ENCODE assay signal across 7 mouse cellular contexts in the genomic region with DNA sequence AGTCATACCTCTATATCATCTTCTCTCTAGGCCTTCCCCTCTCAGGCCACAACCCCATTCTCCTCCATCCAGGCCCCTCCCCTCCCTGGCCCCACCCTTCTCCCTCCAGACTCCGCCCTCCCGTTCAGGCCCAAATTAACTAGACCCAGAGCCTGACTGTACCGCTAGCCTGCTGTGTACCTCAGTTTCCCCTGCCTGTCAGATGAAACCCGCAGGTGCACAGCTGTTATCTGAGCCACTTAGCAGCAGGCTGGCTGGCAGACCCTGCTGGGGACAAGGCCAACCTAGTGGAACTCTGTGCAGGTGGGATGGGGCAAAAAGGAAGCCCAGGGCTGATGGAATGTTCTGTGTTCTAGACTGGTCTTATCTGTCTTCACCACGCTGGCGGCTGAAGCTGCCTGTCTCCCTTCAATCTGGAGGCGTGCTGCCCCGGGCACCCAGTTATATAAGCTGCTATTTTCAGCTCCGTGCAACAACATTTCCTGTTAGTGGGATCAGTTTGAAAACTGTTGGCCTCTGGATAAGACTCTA. TPM values are rescaled to one million over a fixed set of nuclear protein-coding genes. Genes with fewer than 3 reads are reported as not detected.
DNase-seq lines count a peak whose midpoint lies in the region; ATAC-seq and TF ChIP-seq lines count a peak whose summit lies in the region.

No protein-coding gene starts in this region.

- peak overlapping the region; percentile 69 for H3K4me3 ChIP-seq in erythroblast, embryonic 14.5 days (replicated peaks)
- peak overlapping the region; percentile 49 to 55 for H3K4me3 ChIP-seq in liver, embryonic 14.5 days (ENCODE audit: insufficient read depth in 1 of 2, low read depth in 2 of 2, low read length in 2 of 2)
- no peak overlapping the region for H3K4me3 ChIP-seq in stomach, postnatal 0 days (ENCODE audit: low read depth, low read length)
- H3K4me3 ChIP-seq in left cerebral cortex, adult 2 months: no peak overlapping the region

- peaks cover 64% of the 10 kb centered on the region for H3K27me3 ChIP-seq in erythroblast, embryonic 14.5 days (ENCODE audit: control insufficient read depth)
- peaks cover 41% of the 10 kb centered on the region for H3K27me3 ChIP-seq in liver, embryonic 14.5 days (ENCODE audit: control insufficient read depth, insufficient read depth, low read length)
- peaks cover 8% of the 10 kb centered on the region for H3K27me3 ChIP-seq in stomach, postnatal 0 days (ENCODE audit: control insufficient read depth, insufficient read depth, low read length)

- peaks cover 17% of the 10 kb centered on the region for H3K9me3 ChIP-seq in erythroblast, embryonic 14.5 days (ENCODE audit: control insufficient read depth, low read length)
- no peaks in the 10 kb centered on the region for H3K9me3 ChIP-seq in liver, embryonic 14.5 days (ENCODE audit: control insufficient read depth, low read length)
- H3K9me3 ChIP-seq in stomach, postnatal 0 days (ENCODE audit: control insufficient read depth, low read length): no peaks in the 10 kb centered on the region

- H3K36me3 ChIP-seq in erythroblast, embryonic 14.5 days (ENCODE audit: control insufficient read depth): no peaks in the 10 kb centered on the region
- no peaks in the 10 kb centered on the region for H3K36me3 ChIP-seq in liver, embryonic 14.5 days (replicated peaks; ENCODE audit: control insufficient read depth, insufficient read depth, low read depth)
- H3K36me3 ChIP-seq in stomach, postnatal 0 days (ENCODE audit: control insufficient read depth, insufficient read depth, low read length): no peaks in the 10 kb centered on the region

- no peak for TF ChIP-seq CTCF in liver, embryonic 14.5 days (IDR thresholded peaks at IDR 0.05; ENCODE audit: low read depth)
- TF ChIP-seq CTCF in stomach, postnatal 0 days (IDR thresholded peaks at IDR 0.05; ENCODE audit: low read depth): no peak
- no peak for TF ChIP-seq CTCF in left cerebral cortex, adult 2 months (IDR thresholded peaks at IDR 0.05)

- H3K4me1 ChIP-seq in erythroblast, embryonic 14.5 days (ENCODE audit: control insufficient read depth): peaks cover 93% of the 10 kb centered on the region
- H3K4me1 ChIP-seq in liver, embryonic 14.5 days (replicated peaks; ENCODE audit: control insufficient read depth in 2 of 2, insufficient read depth in 2 of 2, low read length in 1 of 2): peaks cover 39 to 47% of the 10 kb centered on the region in 2 experiments
- peaks cover 13% of the 10 kb centered on the region; the same call in 1 of the 2 replicates for H3K4me1 ChIP-seq in stomach, postnatal 0 days (replicated peaks; ENCODE audit: control insufficient read depth, insufficient read depth)

- peak; percentile 81 for ATAC-seq in liver, embryonic 14.5 days (ENCODE audit: insufficient read depth)
- ATAC-seq in stomach, postnatal 0 days (ENCODE audit: low FRiP score, low TSS enrichment): no peak

- peak overlapping the region; percentile 68 for H3K9ac ChIP-seq in liver, embryonic 14.5 days (replicated peaks)
- no peak overlapping the region for H3K9ac ChIP-seq in stomach, postnatal 0 days (ENCODE audit: low read length)

- H3K27ac ChIP-seq in liver, embryonic 14.5 days: peak overlapping the region; percentile 99
- H3K27ac ChIP-seq in stomach, postnatal 0 days (replicated peaks): 0 out of 2 replicates have a peak overlapping the region, but pooled peaks have one; percentile 24
- no peak overlapping the region for H3K27ac ChIP-seq in left cerebral cortex, adult 2 months

- intact Hi-C loops in left cerebral cortex, adult 2 months (cut with DNase I): no loop called here

- TF ChIP-seq EP300 in liver, embryonic 14.5 days (IDR thresholded peaks at IDR 0.05; ENCODE audit: low read depth): peak; percentile 76
- TF ChIP-seq EP300 in stomach, postnatal 0 days (optimal IDR thresholded peaks at IDR 0.05): no peak

- DNase-seq in right cerebral cortex, adult 18-20 months: peak; percentile 66
- no peak for DNase-seq in right cerebral cortex, postnatal 4 days
- DNase-seq in liver, embryonic 14.5 days (ENCODE audit: low read depth in 3 of 3, low spot score in 3 of 3): peak; percentile 79 to 86 (median 81)
- no peak for DNase-seq in stomach, postnatal 0 days (ENCODE audit: low spot score)
- no peak for DNase-seq in left cerebral cortex, adult 2 months (ENCODE audit: extremely low spot score in 1 of 2, low spot score in 2 of 2)
- DNase-seq in ovary, adult 18-20 months (ENCODE audit: low spot score): no peak

- H3K4me2 ChIP-seq in liver, embryonic 14.5 days (ENCODE audit: low read depth): peak overlapping the region; percentile 90
- H3K4me2 ChIP-seq in stomach, postnatal 0 days (replicated peaks; ENCODE audit: low read depth): peak overlapping the region; percentile 45; the same call in 1 of the 2 replicates

- WGBS in liver, embryonic 14.5 days (ENCODE audit: insufficient replicate concordance): 5% methylated on average over 9 of the region's 9 CpGs
- 37% methylated on average over 9 of the region's 9 CpGs for WGBS in stomach, postnatal 0 days

RNA-seq across cellular contexts. Expression of gene Adamtsl5, which starts 4.0 kb away (rescaled TPM):
- polyA plus RNA-seq in erythroblast, embryonic 14.5 days (2012): 2.2 and 2.6 TPM in 2 replicates
- polyA plus RNA-seq in liver, embryonic 14.5 days (2012; rRNA removed): 1.9 and 2.1 TPM in 2 replicates
- 1.3 TPM in 2 replicates for polyA plus RNA-seq in liver, embryonic 14.5 days (2014; fragmentation: Nextera tagmentation; extraction: Ambion mirVana)
- polyA plus RNA-seq in stomach, postnatal 0 days (2015; fragmentation: Nextera tagmentation; extraction: Ambion mirVana): 12.2 and 12.8 TPM in 2 replicates
- 10 to 100 TPM in 1 of 2 experiments, 1 to 10 TPM in 1; 7.9 to 11.1 TPM for total RNA-seq in left cerebral cortex, adult 2 months (2021)

RNA-seq across cellular contexts. Expression of gene Plk5, which starts 12.1 kb away (rescaled TPM):
- not detected in 2 replicates for polyA plus RNA-seq in erythroblast, embryonic 14.5 days (2012)
- 0.08 and 0.10 TPM in 2 replicates for polyA plus RNA-seq in liver, embryonic 14.5 days (2012; rRNA removed)
- polyA plus RNA-seq in liver, embryonic 14.5 days (2014; fragmentation: Nextera tagmentation; extraction: Ambion mirVana): 0.09 TPM in 1 of 2 replicates, not detected in the other
- 0.07 TPM in 2 replicates for polyA plus RNA-seq in stomach, postnatal 0 days (2015; fragmentation: Nextera tagmentation; extraction: Ambion mirVana)
- 10 to 100 TPM; 27.3 to 37.9 TPM for total RNA-seq in left cerebral cortex, adult 2 months (2021)

RNA-seq across cellular contexts. Expression of gene Reep6, which starts 14.4 kb away (rescaled TPM):
- 18.8 and 21.4 TPM in 2 replicates for polyA plus RNA-seq in erythroblast, embryonic 14.5 days (2012)
- polyA plus RNA-seq in liver, embryonic 14.5 days (2012; rRNA removed): 23.6 and 29.2 TPM in 2 replicates
- 55.3 and 59.5 TPM in 2 replicates for polyA plus RNA-seq in liver, embryonic 14.5 days (2014; fragmentation: Nextera tagmentation; extraction: Ambion mirVana)
- polyA plus RNA-seq in stomach, postnatal 0 days (2015; fragmentation: Nextera tagmentation; extraction: Ambion mirVana): 13.5 and 17.6 TPM in 2 replicates
- total RNA-seq in left cerebral cortex, adult 2 months (2021): 10 to 100 TPM; 13.5 to 13.6 TPM

RNA-seq across cellular contexts. Expression of gene Pcsk4, which starts 14.9 kb away (rescaled TPM):
- polyA plus RNA-seq in erythroblast, embryonic 14.5 days (2012): 0.55 and 0.65 TPM in 2 replicates
- polyA plus RNA-seq in liver, embryonic 14.5 days (2012; rRNA removed): 6.6 and 7.2 TPM in 2 replicates
- 3.1 and 3.2 TPM in 2 replicates for polyA plus RNA-seq in liver, embryonic 14.5 days (2014; fragmentation: Nextera tagmentation; extraction: Ambion mirVana)
- polyA plus RNA-seq in stomach, postnatal 0 days (2015; fragmentation: Nextera tagmentation; extraction: Ambion mirVana): 2.2 and 2.3 TPM in 2 replicates
- total RNA-seq in left cerebral cortex, adult 2 months (2021): 1 to 10 TPM; 4.0 to 5.4 TPM

RNA-seq across cellular contexts. Expression of gene 2310011J03Rik, which starts 23.9 kb away (rescaled TPM):
- 10.6 and 12.9 TPM in 2 replicates for polyA plus RNA-seq in erythroblast, embryonic 14.5 days (2012)
- polyA plus RNA-seq in liver, embryonic 14.5 days (2012; rRNA removed): 24.3 and 24.7 TPM in 2 replicates
- 29.4 and 29.5 TPM in 2 replicates for polyA plus RNA-seq in liver, embryonic 14.5 days (2014; fragmentation: Nextera tagmentation; extraction: Ambion mirVana)
- 50.3 and 51.2 TPM in 2 replicates for polyA plus RNA-seq in stomach, postnatal 0 days (2015; fragmentation: Nextera tagmentation; extraction: Ambion mirVana)
- 10 to 100 TPM; 26.3 to 26.9 TPM for total RNA-seq in left cerebral cortex, adult 2 months (2021)

Comparison
In these comparisons a context has a peak if more than half of its experiments do, and no peak if none do; other contexts are left out.
1. DNase-seq: peak in right cerebral cortex, adult 18-20 months (single experiment) and liver, embryonic 14.5 days (3 of 3); none in right cerebral cortex, postnatal 4 days (single experiment), stomach, postnatal 0 days (single experiment), left cerebral cortex, adult 2 months (0 of 2) and ovary, adult 18-20 months (single experiment).
2. H3K4me3 ChIP-seq: peak in erythroblast, embryonic 14.5 days (single experiment) and liver, embryonic 14.5 days (2 of 2); none in stomach, postnatal 0 days (single experiment) and left cerebral cortex, adult 2 months (single experiment).